Mouse (Mus musculus): ENCODE measurements around the gene Gm49378. TPM values are rescaled to one million over a fixed set of nuclear protein-coding genes. Genes with fewer than 3 reads are reported as not detected.

The Gm49378 gene
- polyA plus RNA-seq (2014; fragmentation: Nextera tagmentation; extraction: Ambion mirVana), result 2.6 and 4.1 TPM in 2 replicates

DNA sequence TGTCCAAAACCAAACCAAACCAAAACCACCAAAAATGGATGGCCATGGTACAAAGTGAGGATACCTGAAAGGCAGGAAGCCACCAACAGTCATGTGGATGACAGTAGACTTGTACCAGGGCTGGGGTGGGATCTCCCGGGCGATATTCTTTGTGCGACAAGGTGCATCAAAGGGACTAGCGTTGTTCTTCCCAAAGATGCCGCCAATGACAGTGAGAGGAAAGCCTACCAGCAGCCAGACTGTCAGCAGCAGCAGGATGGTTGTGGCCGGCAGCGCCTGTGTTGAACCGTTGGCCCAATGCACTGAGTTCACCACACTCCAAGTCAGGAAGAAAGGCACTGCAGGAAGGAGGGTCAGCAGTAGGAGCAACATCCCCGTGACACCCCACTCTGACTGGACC lies at the start of gene Gm49378:
Gene Gm49378, minus strand, starts transcription at position 101 of the 400 bp plus-strand sequence.
- peaks cover 61% of the 10 kb centered on the region for H3K36me3 ChIP-seq (ENCODE audit: control insufficient read depth, insufficient read depth, low read length)
- H3K9me3 ChIP-seq (ENCODE audit: control insufficient read depth, low read length), result no peaks in the 10 kb centered on the region
- H3K4me3 ChIP-seq (replicated peaks; ENCODE audit: low read depth, low read length), result no peak within 1 kb of the TSS
- H3K27ac ChIP-seq (replicated peaks; ENCODE audit: low read depth, low read length), result no peak within 1 kb of the TSS
- peaks cover 13% of the 10 kb centered on the region for H3K4me1 ChIP-seq (ENCODE audit: control insufficient read depth, insufficient read depth, low read length)
- no peak within 1 kb of the TSS for H3K9ac ChIP-seq (replicated peaks; ENCODE audit: low read length)
- whole genome bisulfite sequencing, result 95% methylated on average over 9 of the region's 9 CpGs
- H3K4me2 ChIP-seq (ENCODE audit: low read length), result no peak within 1 kb of the TSS
- no peak for ATAC-seq (ENCODE audit: low FRiP score, low TSS enrichment)
- no peak for DNase-seq
- no peaks in the 10 kb centered on the region for H3K27me3 ChIP-seq (ENCODE audit: control insufficient read depth, insufficient read depth, low read length)

DNA sequence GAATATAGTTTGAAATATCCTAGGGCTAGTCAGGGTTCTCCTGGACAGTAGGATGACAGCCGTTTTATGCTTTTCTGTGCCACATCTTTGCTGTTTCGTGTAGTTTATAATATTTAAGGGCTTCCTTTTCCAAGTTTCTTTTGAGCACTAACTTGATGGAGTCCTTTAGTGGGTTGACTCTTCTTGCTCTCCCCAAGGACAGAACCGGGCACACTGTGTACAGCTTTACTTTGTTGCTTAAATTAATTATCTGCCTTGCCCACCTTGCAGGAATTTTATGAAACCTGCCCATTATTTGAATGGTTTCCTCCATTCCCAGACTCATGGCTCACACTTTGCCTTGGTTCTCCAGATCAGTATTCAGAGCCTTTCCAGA lies 44.4 kb upstream of the Gm49378 start:
- H3K9ac ChIP-seq (replicated peaks; ENCODE audit: low read length), result 0 out of 2 replicates have a peak overlapping the region, but pooled peaks have one; percentile 63
- DNase-seq (no peak), ATAC-seq (ENCODE audit: low FRiP score, low TSS enrichment) (peak; percentile 35)
- 14% methylated on average over 3 of the region's 3 CpGs for WGBS
- H3K4me3 ChIP-seq (replicated peaks; ENCODE audit: low read depth, low read length), result peak overlapping the region; percentile 77
- no peaks in the 10 kb centered on the region for H3K27me3 ChIP-seq (ENCODE audit: control insufficient read depth, insufficient read depth, low read length)
- peaks cover 6% of the 10 kb centered on the region for H3K4me1 ChIP-seq (ENCODE audit: control insufficient read depth, insufficient read depth, low read length)
- peak overlapping the region; percentile 96 for H3K4me2 ChIP-seq (ENCODE audit: low read length)
- H3K36me3 ChIP-seq (ENCODE audit: control insufficient read depth, insufficient read depth, low read length), result peaks cover 35% of the 10 kb centered on the region
- no peaks in the 10 kb centered on the region for H3K9me3 ChIP-seq (ENCODE audit: control insufficient read depth, low read length)
- H3K27ac ChIP-seq (replicated peaks; ENCODE audit: low read depth, low read length), result peak overlapping the region; percentile 66; the same call in 1 of the 2 replicates

DNA sequence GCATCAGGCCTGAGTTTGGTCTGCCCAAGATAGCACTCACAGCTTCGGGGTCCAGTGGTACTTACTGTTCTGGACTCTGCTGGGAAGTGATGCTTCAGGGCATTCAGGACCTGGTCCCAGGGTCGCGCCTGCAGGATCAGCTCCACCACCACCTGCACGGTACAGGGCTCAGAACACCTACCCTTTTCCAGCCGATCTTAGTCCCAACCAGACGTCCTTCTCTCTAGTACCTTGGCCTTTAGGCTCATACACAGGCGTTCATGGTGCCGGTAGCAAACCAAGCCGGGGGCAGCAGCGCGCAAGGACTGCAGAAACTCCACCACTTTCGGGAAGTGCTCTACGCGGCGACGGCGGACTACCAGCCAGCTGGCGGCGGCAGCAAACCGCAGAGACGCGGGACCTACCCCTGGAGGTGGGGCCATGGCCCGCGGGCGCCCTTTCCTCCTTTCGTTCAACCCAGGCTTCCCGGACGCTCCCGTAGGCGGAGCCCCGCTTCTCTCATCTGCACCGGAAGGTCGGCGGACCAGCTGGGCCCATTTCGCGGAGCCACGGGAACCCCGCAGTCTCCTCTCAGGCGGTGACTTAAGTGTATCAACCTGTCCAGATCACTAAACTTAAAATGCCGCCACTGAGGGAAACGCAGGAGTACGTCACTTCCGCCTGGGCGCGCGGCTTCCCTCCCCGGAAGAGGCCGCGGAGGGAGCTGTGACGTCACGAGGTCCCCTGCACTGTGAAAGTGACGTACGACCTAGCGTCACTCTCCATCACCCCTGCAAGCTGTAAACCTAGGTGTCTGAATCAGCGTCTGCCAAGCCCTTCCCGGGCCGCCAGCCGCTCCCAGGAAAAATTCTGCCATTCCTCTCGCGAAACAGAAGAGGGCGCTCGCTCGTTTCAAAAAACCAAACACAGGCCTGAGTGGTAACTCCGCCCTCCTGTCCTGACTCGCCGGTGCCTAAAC lies 43.7 kb upstream of the Gm49378 start, which contains the start of gene Tinf2:
Gene Tinf2, minus strand, starts transcription at position 661 of the 958 bp plus-strand sequence.
- WGBS, result under 1% methylated on average over 66 of the region's 66 CpGs
- peak; percentile 99 for ATAC-seq (ENCODE audit: low FRiP score, low TSS enrichment)

DNA sequence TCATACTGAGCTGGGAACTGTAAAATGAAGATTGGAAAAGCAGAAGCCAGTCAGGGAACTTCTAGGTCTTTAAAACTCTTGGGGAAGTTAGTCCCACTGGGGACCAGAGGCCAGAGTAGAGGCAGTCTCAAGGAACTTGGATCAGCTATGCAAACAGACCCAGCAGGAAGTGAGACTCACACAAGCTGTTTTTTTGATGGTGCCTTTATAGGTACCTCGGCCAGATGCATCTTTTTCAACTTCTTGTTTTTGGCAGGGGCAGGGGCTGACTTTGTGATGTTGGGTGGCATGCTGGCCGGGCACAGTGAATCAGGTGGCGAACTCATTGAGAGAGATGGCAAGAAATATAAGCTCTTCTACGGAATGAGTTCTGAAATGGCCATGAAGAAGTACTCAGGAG lies 39.9 kb upstream of the Gm49378 start:
- Histone ChIP-seq H3K4me2 (ENCODE audit: low read length) (no peak overlapping the region), H3K4me3 (replicated peaks; ENCODE audit: low read depth, low read length) (no peak overlapping the region), H3K9ac (replicated peaks; ENCODE audit: low read length) (no peak overlapping the region), H3K9me3 (ENCODE audit: control insufficient read depth, low read length) (no peaks in the 10 kb centered on the region), H3K27ac (replicated peaks; ENCODE audit: low read depth, low read length) (no peak overlapping the region), H3K4me1 (ENCODE audit: control insufficient read depth, insufficient read depth, low read length) (peaks cover 10% of the 10 kb centered on the region), H3K27me3 (ENCODE audit: control insufficient read depth, insufficient read depth, low read length) (no peaks in the 10 kb centered on the region), H3K36me3 (ENCODE audit: control insufficient read depth, insufficient read depth, low read length) (peaks cover 56% of the 10 kb centered on the region)
- DNase-seq (no peak), ATAC-seq (ENCODE audit: low FRiP score, low TSS enrichment) (no peak)
- 87% methylated on average over 4 of the region's 4 CpGs for WGBS

More for the DNA sequence above, 43.7 kb upstream of the Gm49378 start, which contains the start of gene Tinf2:
- H3K27me3 ChIP-seq (ENCODE audit: control insufficient read depth, insufficient read depth, low read length), result no peaks in the 10 kb centered on the region
- peak within 1 kb of the TSS; percentile 66 for H3K27ac ChIP-seq (replicated peaks; ENCODE audit: low read depth, low read length)
- peaks cover 6% of the 10 kb centered on the region for H3K4me1 ChIP-seq (ENCODE audit: control insufficient read depth, insufficient read depth, low read length)
- peaks cover 42% of the 10 kb centered on the region for H3K36me3 ChIP-seq (ENCODE audit: control insufficient read depth, insufficient read depth, low read length)
- peak; percentile 99 for DNase-seq
- peak within 1 kb of the TSS; percentile 96 for H3K4me2 ChIP-seq (ENCODE audit: low read length)
- no peaks in the 10 kb centered on the region for H3K9me3 ChIP-seq (ENCODE audit: control insufficient read depth, low read length)
- peak within 1 kb of the TSS; percentile 63 for H3K9ac ChIP-seq (replicated peaks; ENCODE audit: low read length)
- peak within 1 kb of the TSS; percentile 77 for H3K4me3 ChIP-seq (replicated peaks; ENCODE audit: low read depth, low read length)

DNA sequence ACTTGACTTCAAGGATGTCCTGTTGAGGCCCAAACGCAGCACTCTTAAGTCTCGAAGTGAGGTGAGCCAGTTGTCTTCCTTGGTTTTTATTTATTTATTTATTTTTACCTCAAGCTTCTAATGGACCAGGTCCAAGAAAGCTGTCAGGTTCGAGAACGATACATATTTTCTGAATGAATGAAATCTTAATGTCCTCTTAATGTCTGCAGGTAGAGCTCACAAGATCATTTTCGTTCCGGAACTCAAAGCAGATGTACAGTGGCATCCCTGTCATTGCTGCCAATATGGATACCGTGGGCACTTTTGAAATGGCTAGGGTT lies 35.0 kb upstream of the Gm49378 start:
- peaks cover 27% of the 10 kb centered on the region for H3K36me3 ChIP-seq (ENCODE audit: control insufficient read depth, insufficient read depth, low read length)
- WGBS, result 84% methylated on average over 7 of the region's 7 CpGs
- no peak for DNase-seq

DNA sequence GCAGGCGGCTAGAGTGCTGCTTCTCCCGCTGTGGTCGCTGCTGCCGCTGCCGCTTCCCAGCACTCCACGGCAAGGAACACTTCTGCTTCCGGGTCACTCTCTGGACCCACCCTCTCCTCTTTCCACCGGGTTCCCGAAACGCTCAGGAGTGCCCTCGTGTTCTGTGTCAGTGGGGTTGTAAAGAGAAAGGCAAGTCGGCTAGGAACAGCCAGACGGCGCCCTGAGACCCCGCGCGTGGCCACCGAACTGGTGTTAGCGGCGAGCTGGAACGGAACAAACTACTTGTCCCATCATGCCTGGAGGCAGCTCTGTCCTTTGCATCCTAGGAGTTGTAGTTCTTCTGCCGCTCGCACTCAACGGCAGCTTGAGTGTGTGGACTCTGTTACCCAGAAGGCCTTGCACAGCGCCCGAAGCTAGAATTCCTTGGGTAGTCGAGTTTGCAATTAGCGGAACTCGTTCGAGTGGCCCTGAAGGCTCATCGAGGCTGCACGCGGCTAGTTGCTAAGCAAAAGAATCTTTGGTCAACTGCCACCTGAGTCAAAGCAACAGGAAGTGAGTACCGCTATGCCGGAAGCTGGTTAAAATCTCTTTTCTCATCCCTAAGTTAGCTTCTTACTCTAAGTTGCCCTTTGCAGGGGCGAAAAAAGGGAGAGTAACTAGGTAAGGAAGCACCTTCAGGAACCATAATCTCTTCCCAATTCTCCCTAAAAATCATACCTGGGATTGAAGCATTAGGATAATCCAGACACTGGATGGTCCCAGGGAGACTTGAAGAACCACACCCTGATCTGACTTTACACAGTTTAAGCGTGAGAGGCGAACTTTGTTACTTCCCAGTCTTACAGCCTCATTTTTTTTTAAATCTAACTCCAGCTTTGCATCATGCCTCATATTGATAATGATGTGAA lies 34.4 kb upstream of the Gm49378 start, which contains the start of the genes Gmpr2 and Nedd8:
Gene Gmpr2, plus strand, starts transcription at position 109 of the 908 bp plus-strand sequence.
Gene Nedd8, minus strand, starts transcription at position 292 of the 908 bp plus-strand sequence.
- Histone ChIP-seq H3K27ac (replicated peaks; ENCODE audit: low read depth, low read length) (peak within 1 kb of the TSS; percentile 86), H3K4me1 (ENCODE audit: control insufficient read depth, insufficient read depth, low read length) (peaks cover 14% of the 10 kb centered on the region), H3K4me3 (replicated peaks; ENCODE audit: low read depth, low read length) (peak within 1 kb of the TSS; percentile 51), H3K36me3 (ENCODE audit: control insufficient read depth, insufficient read depth, low read length) (peaks cover 21% of the 10 kb centered on the region), H3K9me3 (ENCODE audit: control insufficient read depth, low read length) (no peaks in the 10 kb centered on the region), H3K27me3 (ENCODE audit: control insufficient read depth, insufficient read depth, low read length) (no peaks in the 10 kb centered on the region), H3K4me2 (ENCODE audit: low read length) (peak within 1 kb of the TSS; percentile 97), H3K9ac (replicated peaks; ENCODE audit: low read length) (peak within 1 kb of the TSS; percentile 70)
- DNase-seq (peak; percentile 96), ATAC-seq (ENCODE audit: low FRiP score, low TSS enrichment) (peak; percentile 97)
- 1% methylated on average over 38 of the region's 38 CpGs for WGBS

More for the DNA sequence above, 35.0 kb upstream of the Gm49378 start:
- H3K9me3 ChIP-seq (ENCODE audit: control insufficient read depth, low read length), result no peaks in the 10 kb centered on the region
- peak overlapping the region; percentile 51 for H3K4me3 ChIP-seq (replicated peaks; ENCODE audit: low read depth, low read length)
- no peak for ATAC-seq (ENCODE audit: low FRiP score, low TSS enrichment)
- H3K27me3 ChIP-seq (ENCODE audit: control insufficient read depth, insufficient read depth, low read length), result no peaks in the 10 kb centered on the region
- H3K4me2 ChIP-seq (ENCODE audit: low read length), result peak overlapping the region; percentile 97
- no peak overlapping the region for H3K27ac ChIP-seq (replicated peaks; ENCODE audit: low read depth, low read length)
- H3K9ac ChIP-seq (replicated peaks; ENCODE audit: low read length), result peak overlapping the region; percentile 34; the same call in 1 of the 2 replicates
- peaks cover 14% of the 10 kb centered on the region for H3K4me1 ChIP-seq (ENCODE audit: control insufficient read depth, insufficient read depth, low read length)

DNA sequence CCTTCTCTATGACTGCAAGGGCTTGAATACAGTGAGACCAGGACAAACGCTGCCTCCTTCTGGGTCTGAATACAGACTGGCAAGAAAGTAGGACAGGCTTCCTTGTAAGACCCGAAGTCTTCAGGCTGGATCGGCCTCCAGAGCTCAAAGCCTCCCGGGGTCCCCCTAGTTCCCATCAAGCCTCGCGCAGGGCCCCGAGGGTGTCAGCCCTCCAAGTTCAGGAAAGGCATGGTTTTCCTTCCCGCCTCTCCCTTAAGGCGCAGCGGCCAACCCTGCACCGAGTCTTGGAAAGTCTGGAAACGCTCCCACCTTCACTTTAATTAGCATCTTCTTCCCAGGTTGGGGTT lies 33.8 kb upstream of the Gm49378 start:
- DNase-seq (no peak), ATAC-seq (ENCODE audit: low FRiP score, low TSS enrichment) (peak; percentile 52; the same call in 1 of the 2 replicates)
- H3K9ac ChIP-seq (replicated peaks; ENCODE audit: low read length), result peak overlapping the region; percentile 70
- H3K4me3 ChIP-seq (replicated peaks; ENCODE audit: low read depth, low read length), result peak overlapping the region; percentile 51
- H3K27me3 ChIP-seq (ENCODE audit: control insufficient read depth, insufficient read depth, low read length), result no peaks in the 10 kb centered on the region
- H3K4me2 ChIP-seq (ENCODE audit: low read length), result peak overlapping the region; percentile 97
- peak overlapping the region; percentile 86 for H3K27ac ChIP-seq (replicated peaks; ENCODE audit: low read depth, low read length)
- H3K4me1 ChIP-seq (ENCODE audit: control insufficient read depth, insufficient read depth, low read length), result peaks cover 14% of the 10 kb centered on the region
- H3K36me3 ChIP-seq (ENCODE audit: control insufficient read depth, insufficient read depth, low read length), result peaks cover 20% of the 10 kb centered on the region
- under 1% methylated on average over 12 of the region's 12 CpGs for WGBS
- H3K9me3 ChIP-seq (ENCODE audit: control insufficient read depth, low read length), result no peaks in the 10 kb centered on the region

DNA sequence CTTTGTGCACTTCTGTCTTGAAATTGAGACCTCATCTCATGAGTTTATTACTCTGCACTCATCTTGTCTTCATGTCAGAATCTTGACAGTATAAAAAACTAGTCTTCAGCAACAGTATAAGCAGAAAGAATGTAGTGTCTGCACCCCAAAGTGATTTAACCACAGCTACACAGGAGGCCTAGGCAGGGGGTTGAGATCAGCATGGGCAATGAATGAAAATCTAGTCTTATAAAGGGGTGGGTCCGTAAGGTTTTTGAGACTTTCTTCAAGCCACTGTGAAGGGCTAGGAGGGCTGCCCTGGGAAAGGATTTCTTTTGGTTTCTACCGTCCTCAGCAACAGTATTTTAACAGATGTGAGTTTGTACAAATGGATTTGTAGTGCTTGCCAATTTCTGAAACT lies 22.9 kb upstream of the Gm49378 start:
- H3K4me2 ChIP-seq (ENCODE audit: low read length), result peak overlapping the region; percentile 57
- peaks cover 39% of the 10 kb centered on the region for H3K36me3 ChIP-seq (ENCODE audit: control insufficient read depth, insufficient read depth, low read length)
- no peak overlapping the region for H3K9ac ChIP-seq (replicated peaks; ENCODE audit: low read length)
- H3K9me3 ChIP-seq (ENCODE audit: control insufficient read depth, low read length), result no peaks in the 10 kb centered on the region
- ATAC-seq (ENCODE audit: low FRiP score, low TSS enrichment), result peak; percentile 6; the same call in 1 of the 2 replicates
- 45% methylated on average over 2 of the region's 2 CpGs for WGBS
- H3K27ac ChIP-seq (replicated peaks; ENCODE audit: low read depth, low read length), result no peak overlapping the region
- peaks cover 7% of the 10 kb centered on the region; the same call in 1 of the 2 replicates for H3K4me1 ChIP-seq (ENCODE audit: control insufficient read depth, insufficient read depth, low read length)
- DNase-seq, result no peak
- H3K4me3 ChIP-seq (replicated peaks; ENCODE audit: low read depth, low read length), result peak overlapping the region; percentile 64
- no peaks in the 10 kb centered on the region for H3K27me3 ChIP-seq (ENCODE audit: control insufficient read depth, insufficient read depth, low read length)

All from midbrain, embryonic 14.5 days (tissue).